Mouse (Mus musculus): ENCODE data around the gene Nexn. TPM values are rescaled to one million over a fixed set of nuclear protein-coding genes. Genes with fewer than 3 reads are reported as not detected.
A peak's percentile ranks its signal among the peaks of the same experiment; 100 is the strongest.

The Nexn gene
- total RNA-seq, 2 experiments from 2014 or later = not detected

DNA sequence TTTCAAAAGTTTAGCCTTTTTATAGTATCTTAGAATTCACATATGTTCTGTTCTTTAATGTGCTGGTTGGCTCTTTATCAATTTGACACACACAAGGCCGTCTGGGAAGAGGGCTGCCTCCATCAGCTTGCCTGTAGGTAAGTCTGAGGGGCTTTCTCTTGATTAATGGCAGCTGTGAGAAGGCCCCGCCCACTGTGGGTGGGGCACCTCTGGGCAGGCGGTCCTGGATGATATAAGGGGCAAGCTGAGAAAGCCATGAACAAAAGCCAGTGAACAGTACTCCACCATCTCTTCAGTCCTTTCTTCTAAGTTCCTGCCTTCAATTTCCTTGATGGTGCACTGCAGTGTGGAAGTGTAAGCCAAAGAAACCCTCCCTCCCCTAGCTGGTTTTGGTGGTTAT is 16.0 kb upstream of the Nexn start:
- no peak for ATAC-seq (ENCODE audit: poor library complexity, severe bottlenecking)

GRCm38 (mm10) chr3:152278431-152278830 is 12.3 kb upstream of the Nexn start:
- no peak for ATAC-seq (ENCODE audit: poor library complexity, severe bottlenecking)

DNA sequence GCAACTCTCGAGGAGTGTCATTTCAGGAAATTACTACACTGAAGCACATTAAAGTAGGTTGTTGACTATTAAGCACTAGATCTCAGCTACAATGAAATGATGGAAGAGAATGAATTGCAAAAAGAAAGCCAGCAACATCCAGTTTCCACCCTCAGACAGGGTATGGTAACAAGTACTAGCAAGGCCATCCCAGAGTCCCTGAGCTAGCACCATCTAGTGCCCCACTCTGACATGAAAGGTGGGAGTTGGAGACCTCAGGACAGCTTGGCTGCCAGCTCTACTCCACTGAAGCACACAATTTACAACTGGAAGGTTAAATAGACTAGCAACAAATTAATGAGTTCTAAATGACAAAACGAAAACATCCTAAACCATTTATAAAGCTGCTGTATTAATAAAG is 11.8 kb upstream of the Nexn start:
- ATAC-seq (ENCODE audit: poor library complexity, severe bottlenecking) = no peak

GRCm38 (mm10) chr3:152276935-152277334 is 10.8 kb upstream of the Nexn start:
- ATAC-seq (ENCODE audit: poor library complexity, severe bottlenecking) = no peak

GRCm38 (mm10) chr3:152275008-152275407 is 8.9 kb upstream of the Nexn start:
- ATAC-seq (ENCODE audit: poor library complexity, severe bottlenecking) = no peak

DNA sequence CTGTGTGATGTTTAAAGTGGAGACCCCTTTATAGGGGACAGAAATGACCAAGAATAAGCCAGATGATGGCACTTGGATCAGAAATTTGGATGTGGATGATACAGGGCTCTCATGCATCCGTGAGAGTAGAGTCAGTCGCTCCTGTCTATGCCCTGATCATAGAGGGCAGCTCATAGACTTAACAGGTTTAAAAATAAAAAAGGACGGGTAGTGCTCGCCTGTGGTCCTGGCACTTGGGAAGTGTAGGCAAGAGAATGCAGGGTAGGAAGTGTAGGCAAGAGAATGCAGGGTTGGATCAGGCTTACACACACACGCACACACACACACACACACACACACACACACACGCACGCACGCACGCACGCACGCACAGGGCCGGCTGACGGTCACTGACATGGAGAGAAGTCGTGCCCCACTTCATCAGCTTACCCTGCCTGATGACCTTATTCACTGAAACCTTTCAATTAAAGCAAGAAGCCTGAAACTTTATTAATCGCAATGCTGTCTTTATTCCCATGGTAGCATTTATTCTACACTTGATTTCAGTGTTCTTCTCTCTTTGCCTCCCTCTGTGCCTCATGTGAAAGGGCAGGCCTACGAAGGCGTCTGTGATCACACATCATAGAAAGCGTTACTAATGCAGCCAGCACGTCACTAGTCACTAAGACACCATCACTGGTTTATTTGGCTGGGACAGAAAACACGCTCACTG is 7.0 kb upstream of the Nexn start:
- ATAC-seq (ENCODE audit: poor library complexity, severe bottlenecking) = no peak

DNA sequence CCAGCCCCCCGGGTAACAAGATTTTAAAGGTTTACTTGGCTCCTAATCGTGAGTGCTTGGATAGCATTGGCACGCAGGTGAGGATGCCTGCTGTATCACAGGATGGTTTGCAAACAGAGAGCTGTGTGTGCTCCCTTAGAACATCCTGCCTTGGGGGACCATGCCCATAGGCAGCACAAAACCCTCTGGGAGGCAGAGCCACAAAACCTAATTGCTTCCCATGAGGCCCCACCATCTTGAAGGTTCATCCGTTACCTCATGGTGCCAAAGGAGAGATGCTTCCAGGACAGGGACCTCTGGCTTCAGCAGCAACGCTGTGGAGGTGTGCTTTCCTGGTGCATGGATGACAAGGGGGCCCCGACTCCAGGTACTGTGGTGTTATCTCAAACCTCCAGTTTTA is 5.7 kb upstream of the Nexn start:
- no peak for ATAC-seq (ENCODE audit: poor library complexity, severe bottlenecking)

- no peak for ATAC-seq (ENCODE audit: poor library complexity, severe bottlenecking)
Observed at GRCm38 (mm10) chr3:152271071-152271710, 5.0 kb upstream of the Nexn start.

DNA sequence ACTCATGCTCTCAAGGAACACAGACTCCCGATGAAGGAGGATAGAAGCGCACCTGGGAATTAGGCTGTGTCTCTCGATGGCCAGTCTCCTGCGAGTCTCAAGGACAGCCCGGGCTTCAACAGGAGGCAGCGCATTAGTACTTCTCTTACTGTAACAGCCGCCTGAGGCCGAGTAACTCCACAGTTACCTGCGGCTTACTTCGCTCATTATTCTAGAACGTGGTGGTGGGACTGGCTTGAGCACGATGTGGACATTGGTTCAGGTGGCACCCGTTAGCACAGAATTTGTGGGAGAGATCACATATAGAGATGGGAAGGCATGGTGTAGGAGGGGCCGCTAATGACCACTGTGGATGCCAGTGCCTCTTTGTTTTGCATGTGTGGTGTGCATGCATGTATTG is 1.9 kb upstream of the Nexn start:
- ATAC-seq (ENCODE audit: poor library complexity, severe bottlenecking) = no peak

GRCm38 (mm10) chr3:152265351-152266035 is 657 bp downstream of the Nexn start:
- 0 out of 2 replicates have a peak, but pooled peaks have one; percentile 13 for ATAC-seq (ENCODE audit: poor library complexity, severe bottlenecking)

DNA sequence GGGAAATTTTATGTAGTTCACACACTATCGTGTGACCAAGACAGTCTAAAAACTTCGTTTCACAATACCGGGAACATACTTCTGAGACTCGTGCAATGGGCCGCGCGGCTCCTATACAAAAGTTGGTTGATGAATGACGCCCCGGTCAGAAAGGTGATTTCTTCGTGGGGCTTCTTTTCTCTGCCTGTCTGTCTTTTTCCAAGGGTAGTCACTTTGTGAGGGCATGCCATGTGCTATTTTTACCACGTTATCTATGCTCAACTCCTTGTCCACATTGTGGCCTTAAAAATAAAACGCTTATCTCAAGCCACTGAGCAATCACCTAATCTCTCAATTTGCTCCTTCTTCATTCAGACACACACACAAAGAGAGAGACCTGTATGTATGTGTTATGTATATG is 1.3 kb downstream of the Nexn start:
- no peak for ATAC-seq (ENCODE audit: poor library complexity, severe bottlenecking)

DNA sequence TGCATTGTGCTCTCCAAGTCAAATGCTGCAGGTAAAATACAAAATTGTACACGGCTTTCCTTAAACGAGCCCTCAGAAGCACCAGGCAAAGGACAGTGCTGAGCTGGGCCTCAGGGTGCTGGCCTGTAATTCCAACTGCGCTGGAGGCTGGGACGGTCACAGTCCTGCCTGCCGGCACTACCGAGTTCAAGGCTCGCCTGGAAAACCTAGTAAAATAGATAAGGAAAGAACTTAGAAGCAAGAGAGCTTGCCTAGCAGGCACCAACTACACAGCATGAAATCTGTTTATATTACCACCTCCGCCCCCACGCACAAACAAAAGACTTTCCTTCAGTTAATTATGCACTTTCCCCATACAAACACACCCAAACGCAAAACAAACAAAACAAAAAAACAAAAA is 1.8 kb downstream of the Nexn start:
- no peak for ATAC-seq (ENCODE audit: poor library complexity, severe bottlenecking)

DNA sequence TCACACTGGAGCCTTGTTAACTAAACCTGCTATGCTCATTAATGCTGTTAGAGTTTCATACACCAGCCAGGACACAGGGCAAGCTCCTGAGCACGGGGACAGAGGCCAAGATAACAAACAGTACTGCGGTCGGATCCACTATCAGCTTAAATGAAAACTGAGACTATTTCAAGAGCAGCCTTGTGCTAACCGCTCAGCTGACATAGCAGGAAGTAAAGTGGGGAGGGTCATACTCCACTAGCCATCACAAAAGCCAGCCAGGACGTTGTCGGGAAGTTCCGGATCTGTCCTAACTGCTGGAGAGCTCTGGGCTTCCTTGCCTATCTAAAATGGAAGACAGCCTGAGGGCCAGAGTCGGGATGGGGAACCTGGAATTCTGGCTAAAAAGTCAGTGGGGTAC is 4.2 kb downstream of the Nexn start:
- peak; percentile 53 for ATAC-seq (ENCODE audit: poor library complexity, severe bottlenecking)

GRCm38 (mm10) chr3:152261436-152261835 is 4.7 kb downstream of the Nexn start:
- peak; percentile 31 for ATAC-seq (ENCODE audit: poor library complexity, severe bottlenecking)

- ATAC-seq (ENCODE audit: poor library complexity, severe bottlenecking) = no peak
Observed at GRCm38 (mm10) chr3:152260362-152260761, 5.8 kb downstream of the Nexn start.

- ATAC-seq (ENCODE audit: poor library complexity, severe bottlenecking) = peak; percentile 79
Observed at GRCm38 (mm10) chr3:152259409-152259808, 6.7 kb downstream of the Nexn start.

- no peak for ATAC-seq (ENCODE audit: poor library complexity, severe bottlenecking)
Observed at GRCm38 (mm10) chr3:152257528-152257927, 8.6 kb downstream of the Nexn start.

DNA sequence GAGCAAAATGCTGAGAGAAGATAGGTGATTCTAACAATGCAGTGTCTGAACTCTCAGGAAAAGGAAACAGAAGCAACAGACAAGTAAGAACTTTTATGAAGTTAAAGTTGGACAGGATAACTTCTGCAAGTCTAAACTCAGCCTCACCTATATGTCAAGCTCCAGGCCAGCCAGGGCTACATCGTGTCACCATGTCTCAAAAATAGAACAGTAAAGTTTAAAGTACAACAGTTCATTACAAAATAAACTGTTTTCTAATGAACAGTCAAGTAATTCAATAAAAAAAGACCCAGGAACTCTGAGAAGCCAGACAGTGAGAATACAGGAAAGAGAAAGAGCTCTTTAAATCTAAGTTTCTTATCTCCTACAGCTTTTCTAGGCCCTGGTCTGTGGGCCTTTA is 15.7 kb downstream of the Nexn start:
- ATAC-seq (ENCODE audit: poor library complexity, severe bottlenecking) = no peak

GRCm38 (mm10) chr3:152247708-152248107 is 18.4 kb downstream of the Nexn start:
- no peak for ATAC-seq (ENCODE audit: poor library complexity, severe bottlenecking)

DNA sequence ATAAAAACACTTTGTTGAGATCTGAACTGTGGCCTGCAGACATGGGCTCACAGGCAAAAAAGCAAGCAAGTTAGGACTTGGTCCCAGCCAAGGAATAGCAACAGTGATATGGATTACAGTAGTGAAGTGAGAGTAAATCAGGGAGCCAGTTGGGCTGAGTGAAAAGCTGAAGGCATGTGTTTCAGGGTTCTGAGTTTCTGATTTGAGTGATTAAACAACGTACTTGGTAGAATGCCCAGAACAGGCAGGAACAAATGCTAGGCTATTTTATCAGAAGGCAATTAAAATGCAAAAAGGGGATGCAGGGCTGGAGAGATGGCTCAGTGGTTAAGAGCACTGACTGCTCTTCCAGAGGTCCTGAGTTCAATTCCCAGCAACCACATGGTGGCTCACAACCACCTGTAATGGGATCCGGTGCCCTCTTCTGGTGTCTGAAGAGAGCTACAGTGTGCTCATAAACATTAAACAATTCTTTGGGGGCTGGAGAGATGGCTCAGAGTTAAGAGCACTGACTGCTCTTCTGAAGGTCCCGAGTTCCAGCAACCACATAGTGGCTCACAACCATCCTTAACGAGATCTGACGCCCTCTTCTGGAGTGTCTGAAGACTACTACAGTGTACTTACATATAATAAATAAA is 20.8 kb downstream of the Nexn start:
- no peak for ATAC-seq (ENCODE audit: poor library complexity, severe bottlenecking)

GRCm38 (mm10) chr3:152243304-152243703 is 22.8 kb downstream of the Nexn start:
- ATAC-seq (ENCODE audit: poor library complexity, severe bottlenecking) = no peak

DNA sequence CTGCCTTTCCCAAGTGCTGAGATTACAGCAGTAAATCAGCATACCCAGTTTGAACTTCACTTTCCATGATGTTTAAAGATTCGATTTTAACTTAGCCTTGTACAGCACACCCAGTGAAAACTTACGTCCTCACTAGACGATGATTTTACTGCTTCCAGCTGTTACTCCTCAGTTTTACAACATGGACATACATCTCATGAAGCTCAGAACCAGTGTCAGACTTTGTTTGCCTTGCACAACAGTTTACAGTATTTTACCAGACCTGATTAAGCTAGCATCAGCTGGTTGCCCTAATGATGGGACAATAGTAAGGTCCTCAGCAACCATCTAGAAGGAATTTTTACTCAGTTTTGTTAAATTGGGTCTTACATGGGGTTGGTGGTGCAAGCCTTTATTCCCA is 25.1 kb downstream of the Nexn start:
- no peak for ATAC-seq (ENCODE audit: poor library complexity, severe bottlenecking)

All from megakaryocyte, adult 5-6 weeks (primary cell).